Mouse (Mus musculus) liver, embryonic 11.5 days (tissue): ENCODE results near the gene Pi4k2a. TPM values are rescaled to one million over a fixed set of nuclear protein-coding genes. Genes with fewer than 3 reads are reported as not detected.

Experiments used
- ATAC-seq: fragments of 200-750 bp; cut with Nextera tagmentation; replicated peaks from 2 replicates; pipeline ENCODE4 v1.8.0; 2017; ENCODE audit warnings: moderate number of reproducible peaks, mild to moderate bottlenecking, moderate TSS enrichment, moderate library complexity; ENCODE audit not compliant: low FRiP score
- DNase-seq: peaks from one replicate; pipeline ENCODE4 v3.0.0-alpha.2; 2017; ENCODE audit warnings: low spot score
- H3K27ac ChIP-seq: fragments of 300-500 bp; sonication (generic); 2 replicates; pipeline ENCODE4 v1.5.1; 2014; ENCODE audit warnings: mild to moderate bottlenecking, low read depth, low read length, control low read depth
- H3K27me3 ChIP-seq: fragments of 300-500 bp; sonication (generic); replicated peaks from 2 replicates; pipeline ENCODE4 v1.6.1; 2014; ENCODE audit warnings: low read length, mixed read lengths; ENCODE audit not compliant: control insufficient read depth, insufficient read depth
- H3K36me3 ChIP-seq: fragments of 300-500 bp; sonication (generic); 2 replicates; pipeline ENCODE4 v1.6.1; 2014; ENCODE audit warnings: mild to moderate bottlenecking, low read length, moderate library complexity, mixed read lengths; ENCODE audit not compliant: control insufficient read depth, insufficient read depth
- H3K4me1 ChIP-seq: fragments of 300-500 bp; sonication (generic); replicated peaks from 2 replicates; pipeline ENCODE4 v1.6.1; 2014; ENCODE audit warnings: low read length, mixed read lengths; ENCODE audit not compliant: control insufficient read depth, insufficient read depth
- H3K4me2 ChIP-seq: fragments of 300-500 bp; sonication (generic); 2 replicates; pipeline ENCODE4 v1.6.1; 2014; ENCODE audit warnings: mild to moderate bottlenecking, control low read depth, moderate library complexity
- H3K4me3 ChIP-seq: fragments of 300-500 bp; sonication (generic); 2 replicates; pipeline ENCODE4 v1.5.1; 2014; ENCODE audit warnings: low read depth, low read length, control low read depth
- H3K9ac ChIP-seq: fragments of 300-500 bp; sonication (generic); 2 replicates; pipeline ENCODE4 v1.6.1; 2014; ENCODE audit warnings: low read depth, low read length, control low read depth
- H3K9me3 ChIP-seq: fragments of 300-500 bp; sonication (generic); 2 replicates; pipeline ENCODE4 v1.6.1; 2016; ENCODE audit warnings: low read length, inconsistent platforms, mixed read lengths; ENCODE audit not compliant: control insufficient read depth
- WGBS: fragments of 180-500 bp; shearing (Covaris S2); extraction: QIAGEN DNeasy Blood & Tissue Kit; methylation state at CpG from one replicate; pipeline ENCODE4 v1.1.7; 2014; 5-methylcytosine and 5-hydroxymethylcytosine counted together
- polyA plus RNA-seq: library from polyadenylated mRNA; unstranded; fragments of >200 nt; fragmentation: Nextera tagmentation; extraction: Ambion mirVana; gene quantifications from 2 replicates; pipeline ENCODE4 v1.2.1, GENCODE M21; 2014

Pi4k2a gene
- polyA plus RNA-seq: 17.6 and 18.1 TPM in 2 replicates

DNA sequence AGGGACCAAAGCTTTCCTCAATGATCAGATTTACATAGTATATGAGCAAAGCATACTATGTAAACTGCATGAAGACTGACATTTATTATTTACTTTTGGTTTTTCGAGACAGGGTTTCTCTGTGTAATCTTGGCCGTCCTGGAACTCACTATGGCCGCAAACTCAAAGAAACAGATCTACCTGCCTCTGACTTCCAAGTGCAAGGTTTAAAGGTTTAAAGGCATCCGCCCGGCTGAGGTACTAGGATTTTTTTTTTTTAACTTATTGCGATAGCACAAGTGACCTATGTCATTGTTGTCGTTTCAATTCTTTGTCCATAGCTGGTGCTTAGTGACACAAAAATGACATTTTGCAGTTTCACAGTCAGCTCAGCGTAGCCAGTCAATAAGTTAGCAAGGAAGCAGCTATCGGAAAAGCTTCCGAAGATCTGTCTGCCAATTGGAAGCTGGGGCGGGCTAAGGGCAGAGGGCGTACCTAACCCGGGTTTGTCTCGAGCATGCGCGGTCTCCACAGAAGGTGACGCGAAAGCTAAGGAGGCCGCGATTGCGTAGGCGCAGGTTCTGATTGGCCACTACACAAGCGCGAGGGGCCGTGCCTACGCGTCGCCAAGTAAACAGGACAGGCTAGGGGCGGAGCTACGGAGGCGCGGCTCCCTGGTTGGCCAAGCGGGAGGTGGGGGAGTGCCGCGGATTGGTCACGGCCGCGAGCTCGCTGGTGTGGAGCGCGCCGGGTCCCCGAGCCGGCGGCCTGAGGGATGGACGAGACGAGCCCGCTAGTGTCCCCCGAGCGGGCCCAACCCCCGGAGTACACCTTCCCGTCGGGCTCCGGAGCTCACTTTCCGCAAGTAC, at the start of gene Pi4k2a:
Pi4k2a (plus strand) TSS at position 723 of the 848 bp plus-strand sequence.
- H3K9ac ChIP-seq: peak within 1 kb of the TSS; percentile 85
- H3K4me2 ChIP-seq: peak within 1 kb of the TSS; percentile 88
- under 1% methylated on average over 55 of the region's 55 CpGs for WGBS
- peak within 1 kb of the TSS; percentile 96 for H3K4me3 ChIP-seq
- H3K27me3 ChIP-seq: no peaks in the 10 kb centered on the region
- peak; percentile 96 for DNase-seq
- ATAC-seq: peak; percentile 96
- peak within 1 kb of the TSS; percentile 84 for H3K27ac ChIP-seq
- peaks cover 4% of the 10 kb centered on the region; the same call in 1 of the 2 replicates for H3K36me3 ChIP-seq
- no peaks in the 10 kb centered on the region for H3K9me3 ChIP-seq
- peaks cover 25% of the 10 kb centered on the region for H3K4me1 ChIP-seq

DNA sequence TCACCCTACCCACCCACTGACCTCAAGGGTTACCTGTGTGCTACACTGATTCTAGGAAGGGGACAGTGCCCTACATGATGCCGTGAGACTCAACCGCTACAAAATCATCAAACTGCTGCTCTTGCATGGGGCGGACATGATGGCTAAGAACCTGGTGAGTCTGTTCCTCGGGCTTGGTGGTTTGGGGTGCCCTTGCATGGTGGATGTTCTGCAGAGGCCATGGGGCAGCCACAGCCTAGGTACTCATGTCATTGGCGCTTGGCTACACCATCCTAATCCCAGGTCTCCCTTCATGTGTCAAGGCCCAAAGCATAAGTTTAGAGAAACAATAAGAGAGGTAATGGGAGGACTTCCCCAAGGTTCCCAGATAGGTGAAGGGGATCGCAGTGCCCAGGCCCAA, 46.3 kb upstream of the Pi4k2a start:
- Histone ChIP-seq H3K9me3 (no peaks in the 10 kb centered on the region), H3K27ac (no peak overlapping the region), H3K36me3 (no peaks in the 10 kb centered on the region), H3K4me3 (no peak overlapping the region), H3K4me1 (no peaks in the 10 kb centered on the region), H3K4me2 (no peak overlapping the region), H3K27me3 (peaks cover 9% of the 10 kb centered on the region; the same call in 1 of the 2 replicates), H3K9ac (no peak overlapping the region)
- ATAC-seq (no peak), DNase-seq (no peak)
- WGBS: 90% methylated on average over 6 of the region's 6 CpGs

DNA sequence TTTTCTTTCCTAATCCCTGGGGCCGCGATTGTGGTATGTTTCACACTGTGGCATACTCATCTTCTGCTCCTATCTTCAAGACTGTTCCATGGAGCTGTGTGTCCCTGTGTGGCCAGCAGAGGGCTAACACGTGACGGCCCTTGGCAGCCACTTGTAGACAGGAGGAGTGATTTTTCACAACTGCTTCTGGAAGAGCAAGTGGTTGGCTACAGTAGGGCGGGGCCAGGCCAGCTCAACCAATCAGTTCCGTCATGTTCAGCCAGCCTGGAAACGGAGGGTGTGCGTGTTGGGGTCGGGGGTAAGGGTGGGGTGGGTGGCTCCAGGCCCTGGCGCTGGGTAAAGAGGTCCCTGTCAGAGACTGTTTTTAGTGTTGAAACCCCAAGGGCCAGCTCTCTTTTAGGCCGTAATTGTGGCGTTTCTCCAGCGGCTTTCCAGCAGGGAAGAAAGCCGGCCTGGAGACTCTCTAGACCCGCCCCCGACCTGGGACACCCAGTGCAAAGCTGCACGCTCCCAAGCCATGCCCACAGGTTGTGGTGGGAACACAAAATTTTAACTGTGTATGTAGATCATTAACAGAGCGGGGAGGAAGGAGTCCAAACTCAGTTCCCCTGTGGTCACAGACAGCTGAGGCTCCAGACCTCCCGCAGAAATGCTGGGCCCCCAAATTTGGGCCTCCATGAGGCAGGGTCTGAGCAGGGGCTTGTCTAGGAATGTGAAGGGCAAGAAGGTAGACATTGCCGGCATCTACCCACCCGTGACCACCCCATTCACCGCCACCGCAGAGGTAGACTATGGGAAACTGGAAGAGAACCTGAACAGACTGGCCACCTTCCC, 44.8 kb upstream of the Pi4k2a start, which contains the start of gene Hoga1:
Hoga1 (plus strand) TSS at position 342 of the 834 bp plus-strand sequence.
- Histone ChIP-seq H3K36me3 (no peaks in the 10 kb centered on the region), H3K4me1 (no peaks in the 10 kb centered on the region), H3K27ac (no peak within 1 kb of the TSS), H3K4me3 (peak within 1 kb of the TSS; percentile 35), H3K27me3 (no peaks in the 10 kb centered on the region), H3K4me2 (peak within 1 kb of the TSS; percentile 60), H3K9ac (peak within 1 kb of the TSS; percentile 20; the same call in 1 of the 2 replicates), H3K9me3 (no peaks in the 10 kb centered on the region)
- DNase-seq (peak; percentile 75), ATAC-seq (peak; percentile 89)
- WGBS: 21% methylated on average over 23 of the region's 23 CpGs

DNA sequence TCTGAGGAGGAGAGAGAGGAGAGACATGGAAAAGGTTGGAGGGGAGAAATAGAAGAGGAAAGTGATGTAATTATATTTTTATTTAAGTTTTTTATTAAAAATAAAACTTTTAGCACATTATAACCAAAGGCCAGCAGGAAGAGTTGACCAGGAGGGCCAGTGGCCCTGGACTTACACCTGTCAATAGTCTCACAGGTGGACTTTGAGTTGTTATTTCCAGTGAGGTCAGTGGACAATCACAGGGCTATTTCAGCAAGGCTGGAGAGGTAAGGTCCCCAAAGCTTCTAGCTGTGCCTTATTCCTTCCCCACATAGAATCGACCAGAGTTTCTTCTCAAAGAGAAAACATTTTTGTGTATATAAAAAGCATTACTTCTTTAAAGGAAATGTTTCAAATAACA, 40.0 kb upstream of the Pi4k2a start:
- ATAC-seq: no peak
- H3K9me3 ChIP-seq: no peaks in the 10 kb centered on the region

DNA sequence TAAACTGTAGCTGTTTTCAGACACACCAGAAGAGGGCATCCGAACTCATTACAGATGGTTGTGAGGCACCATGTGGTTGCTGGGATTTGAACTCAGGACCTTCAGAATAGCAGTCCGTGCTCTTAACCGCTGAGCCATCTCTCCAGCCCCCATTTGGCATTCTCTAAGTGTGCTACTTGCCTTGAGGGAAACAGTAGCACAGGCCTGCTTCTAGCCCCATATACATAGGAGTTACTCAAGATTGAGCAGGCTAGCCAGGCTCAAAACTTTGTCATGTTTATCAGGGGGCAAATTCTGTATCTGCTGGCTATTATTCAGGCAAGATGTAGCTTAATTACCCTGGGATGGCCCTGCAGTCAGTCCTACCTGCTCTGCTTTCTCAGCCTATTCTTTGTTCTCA, 38.9 kb upstream of the Pi4k2a start:
- no peak for DNase-seq
- Histone ChIP-seq H3K9me3 (no peaks in the 10 kb centered on the region), H3K9ac (no peak overlapping the region), H3K4me3 (no peak overlapping the region), H3K4me1 (no peaks in the 10 kb centered on the region), H3K27me3 (no peaks in the 10 kb centered on the region), H3K27ac (no peak overlapping the region), H3K4me2 (no peak overlapping the region), H3K36me3 (peaks cover 2% of the 10 kb centered on the region; the same call in 1 of the 2 replicates)
- no peak for ATAC-seq
- WGBS: 85% methylated on average over 3 of the region's 3 CpGs

More for the DNA sequence above, 40.0 kb upstream of the Pi4k2a start:
- no peak overlapping the region for H3K4me3 ChIP-seq
- no peaks in the 10 kb centered on the region for H3K27me3 ChIP-seq
- no peaks in the 10 kb centered on the region for H3K4me1 ChIP-seq
- peaks cover 2% of the 10 kb centered on the region; the same call in 1 of the 2 replicates for H3K36me3 ChIP-seq
- DNase-seq: no peak
- H3K4me2 ChIP-seq: no peak overlapping the region
- WGBS: 73% methylated on average over 1 of the region's 1 CpGs
- H3K27ac ChIP-seq: no peak overlapping the region
- H3K9ac ChIP-seq: no peak overlapping the region

DNA sequence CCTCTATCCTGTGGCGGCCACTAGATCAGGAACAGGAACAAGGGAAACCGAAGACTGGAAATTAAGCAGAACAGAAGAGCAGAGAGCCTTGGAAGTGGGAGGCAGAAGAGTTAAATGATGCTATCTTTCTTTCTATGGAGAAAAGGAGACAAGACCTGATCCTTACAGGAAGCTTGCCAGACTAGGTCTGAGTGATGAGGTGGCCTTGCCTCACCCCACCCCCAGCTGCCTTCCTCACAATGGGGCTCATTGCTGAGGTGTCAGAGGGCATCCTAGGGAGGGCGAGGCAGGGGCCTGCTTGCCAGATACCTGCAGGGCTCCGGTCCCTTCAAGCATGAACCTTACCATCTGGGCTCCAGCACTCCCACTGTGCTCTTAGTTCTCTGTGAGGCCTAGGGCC, 38.3 kb upstream of the Pi4k2a start, which contains the start of gene 4933411K16Rik:
4933411K16Rik (plus strand) TSS at position 301 of the 400 bp plus-strand sequence.
- DNase-seq: no peak
- H3K27me3 ChIP-seq: no peaks in the 10 kb centered on the region
- ATAC-seq: no peak
- no peak within 1 kb of the TSS for H3K4me2 ChIP-seq
- WGBS: 68% methylated on average over 4 of the region's 4 CpGs
- H3K4me3 ChIP-seq: no peak within 1 kb of the TSS
- H3K9me3 ChIP-seq: no peaks in the 10 kb centered on the region
- no peak within 1 kb of the TSS for H3K9ac ChIP-seq
- no peaks in the 10 kb centered on the region for H3K4me1 ChIP-seq
- peaks cover 2% of the 10 kb centered on the region; the same call in 1 of the 2 replicates for H3K36me3 ChIP-seq
- no peak within 1 kb of the TSS for H3K27ac ChIP-seq

DNA sequence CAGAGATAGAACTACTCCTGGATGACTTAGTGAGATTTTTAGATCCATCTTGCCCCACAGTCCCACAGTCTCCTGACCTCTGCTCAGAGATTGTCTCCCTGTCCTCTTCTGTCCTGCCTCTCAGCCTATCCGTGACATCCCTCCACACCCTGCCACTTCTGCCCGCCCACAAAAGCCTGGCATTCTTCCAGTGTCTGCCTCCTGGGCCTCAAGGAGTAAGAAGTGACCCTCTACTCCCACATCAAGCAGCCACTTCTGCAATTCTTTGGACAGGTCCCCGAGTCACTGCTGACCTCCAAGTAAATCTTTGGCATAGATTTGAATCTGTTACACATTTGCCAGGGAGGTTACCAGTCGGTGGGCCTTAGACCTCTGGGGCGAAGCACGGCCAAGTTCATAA, 36.0 kb upstream of the Pi4k2a start:
- no peaks in the 10 kb centered on the region for H3K9me3 ChIP-seq
- no peaks in the 10 kb centered on the region for H3K27me3 ChIP-seq
- H3K4me2 ChIP-seq: no peak overlapping the region
- ATAC-seq: no peak
- peaks cover 2% of the 10 kb centered on the region; the same call in 1 of the 2 replicates for H3K36me3 ChIP-seq
- no peak overlapping the region for H3K9ac ChIP-seq
- H3K4me1 ChIP-seq: no peaks in the 10 kb centered on the region
- no peak overlapping the region for H3K27ac ChIP-seq
- H3K4me3 ChIP-seq: no peak overlapping the region
- 76% methylated on average over 6 of the region's 6 CpGs for WGBS
- no peak for DNase-seq

DNA sequence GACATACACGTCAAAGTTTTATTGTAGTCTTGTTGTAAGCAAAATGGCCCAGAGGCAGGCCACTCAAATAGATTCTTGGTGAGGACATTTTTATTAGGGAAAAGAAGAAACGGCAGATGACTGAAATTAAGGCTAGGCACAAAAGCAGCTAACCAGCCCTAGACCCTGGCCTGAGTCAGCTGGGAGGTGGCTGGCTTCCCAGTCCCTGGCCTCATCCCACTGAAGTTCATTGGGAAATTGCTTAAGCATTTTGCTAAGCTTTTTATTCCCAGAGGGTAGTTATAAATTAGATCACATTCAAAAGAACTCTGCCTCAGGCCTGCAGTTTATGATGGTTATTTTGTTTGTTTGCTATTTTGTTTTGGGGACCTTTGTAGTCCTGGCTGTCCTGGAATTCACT, 34.4 kb upstream of the Pi4k2a start:
- H3K27me3 ChIP-seq: no peaks in the 10 kb centered on the region
- DNase-seq (no peak), ATAC-seq (no peak)
- no peak overlapping the region for H3K4me3 ChIP-seq
- H3K36me3 ChIP-seq: peaks cover 2% of the 10 kb centered on the region; the same call in 1 of the 2 replicates
- no peaks in the 10 kb centered on the region for H3K9me3 ChIP-seq
- 88% methylated on average over 2 of the region's 2 CpGs for WGBS
- H3K9ac ChIP-seq: no peak overlapping the region
- no peak overlapping the region for H3K4me2 ChIP-seq
- H3K27ac ChIP-seq: no peak overlapping the region
- no peaks in the 10 kb centered on the region for H3K4me1 ChIP-seq
